Mouse (Mus musculus) midbrain, embryonic 15.5 days (tissue): Measurements from ENCODE around the gene Mrpl20. TPM values are rescaled to one million over a fixed set of nuclear protein-coding genes. Genes with fewer than 3 reads are reported as not detected.
"Not testable (repeated sequence)": the region's sequence is repeated elsewhere in the genome, so short reads cannot be mapped to it uniquely, and the experiment has no call there.

ENCODE experiments used
- ATAC-seq: fragments of 200-750 bp; cut with Nextera tagmentation; replicated peaks from 2 replicates; pipeline ENCODE4 v1.8.0; 2017; ENCODE audit warnings: moderate TSS enrichment
- H3K27ac ChIP-seq: fragments of 300-500 bp; sonication (generic); 2 replicates; pipeline ENCODE4 v1.5.1; 2015; ENCODE audit warnings: mild to moderate bottlenecking, inconsistent platforms
- H3K27me3 ChIP-seq: fragments of 300-500 bp; sonication (generic); replicated peaks from 2 replicates; pipeline ENCODE4 v1.6.1; 2015; ENCODE audit warnings: inconsistent platforms
- H3K36me3 ChIP-seq: fragments of 300-500 bp; sonication (generic); replicated peaks from 2 replicates; pipeline ENCODE4 v1.6.1; 2015; ENCODE audit warnings: inconsistent platforms
- H3K4me1 ChIP-seq: fragments of 300-500 bp; sonication (generic); 2 replicates; pipeline ENCODE4 v1.6.1; 2015; ENCODE audit warnings: inconsistent platforms
- H3K4me2 ChIP-seq: fragments of 300-500 bp; sonication (generic); 2 replicates; pipeline ENCODE4 v1.6.1; 2015; ENCODE audit warnings: inconsistent platforms, mild to moderate bottlenecking, moderate library complexity
- H3K4me3 ChIP-seq: fragments of 300-500 bp; sonication (generic); 2 replicates; pipeline ENCODE4 v1.5.1; 2015; ENCODE audit warnings: mild to moderate bottlenecking, inconsistent platforms
- H3K9ac ChIP-seq: fragments of 300-500 bp; sonication (generic); 2 replicates; pipeline ENCODE4 v1.6.1; 2015; ENCODE audit warnings: mild to moderate bottlenecking, inconsistent platforms
- H3K9me3 ChIP-seq: fragments of 300-500 bp; sonication (generic); 2 replicates; pipeline ENCODE4 v1.6.1; 2016; ENCODE audit warnings: inconsistent platforms
- WGBS: fragments of 180-500 bp; shearing (Covaris S2); methylation state at CpG from one replicate; pipeline ENCODE4 v1.1.7; 2015; ENCODE audit warnings: mixed read lengths; 5-methylcytosine and 5-hydroxymethylcytosine counted together
- polyA plus RNA-seq: library from polyadenylated mRNA; unstranded; fragments of >200 nt; fragmentation: Nextera tagmentation; extraction: Ambion mirVana; gene quantifications from 2 replicates; pipeline ENCODE4 v1.2.1, GENCODE M21; 2015

Mrpl20 gene
- polyA plus RNA-seq, 1 experiment from 2014 or later, result 242 TPM

- no peaks in the 10 kb centered on the region for H3K27me3 ChIP-seq
- no peaks in the 10 kb centered on the region for H3K9me3 ChIP-seq
- peak within 1 kb of the TSS; percentile 79 for H3K4me2 ChIP-seq
- WGBS, result 67% methylated on average over 5 of the region's 5 CpGs
- no peak within 1 kb of the TSS for H3K9ac ChIP-seq
- no peaks in the 10 kb centered on the region for H3K36me3 ChIP-seq
- peak within 1 kb of the TSS; percentile 95 for H3K27ac ChIP-seq
- H3K4me3 ChIP-seq, result peak within 1 kb of the TSS; percentile 69
- ATAC-seq, result no peak
- peaks cover 17% of the 10 kb centered on the region for H3K4me1 ChIP-seq
These were observed 16.9 kb upstream of the Mrpl20 start, which contains the start of gene Tmem88b for GRCm38 (mm10) chr4:155785819-155786218. Gene Tmem88b, minus strand, starts transcription at chr4:155785874.

- ATAC-seq, result no peak
- H3K4me1 ChIP-seq, result peaks cover 16% of the 10 kb centered on the region
These were observed 14.4 kb upstream of the Mrpl20 start for GRCm38 (mm10) chr4:155788300-155788699.

GRCm38 (mm10) chr4:155788833-155789232 lies 13.8 kb upstream of the Mrpl20 start:
- WGBS, result 81% methylated on average over 4 of the region's 4 CpGs
- H3K27ac ChIP-seq, H3K4me2 ChIP-seq, ATAC-seq, H3K27me3 ChIP-seq, H3K9ac ChIP-seq, H3K4me3 ChIP-seq, H3K36me3 ChIP-seq, H3K9me3 ChIP-seq: not testable (repeated sequence)
- peaks cover 11% of the 10 kb centered on the region for H3K4me1 ChIP-seq

More at GRCm38 (mm10) chr4:155788300-155788699, 14.4 kb upstream of the Mrpl20 start:
- H3K4me2 ChIP-seq, result no peak overlapping the region
- H3K9me3 ChIP-seq, result no peaks in the 10 kb centered on the region
- H3K36me3 ChIP-seq, result no peaks in the 10 kb centered on the region
- 79% methylated on average over 3 of the region's 3 CpGs for WGBS
- H3K4me3 ChIP-seq, result no peak overlapping the region
- no peak overlapping the region for H3K9ac ChIP-seq
- no peaks in the 10 kb centered on the region for H3K27me3 ChIP-seq
- no peak overlapping the region for H3K27ac ChIP-seq

- no peak for ATAC-seq
- Histone ChIP-seq H3K36me3 (no peaks in the 10 kb centered on the region), H3K27ac (no peak within 1 kb of the TSS), H3K27me3 (no peaks in the 10 kb centered on the region), H3K4me2 (no peak within 1 kb of the TSS), H3K4me3 (no peak within 1 kb of the TSS), H3K4me1 (peaks cover 6% of the 10 kb centered on the region; the same call in 1 of the 2 replicates), H3K9ac (no peak within 1 kb of the TSS), H3K9me3 (no peaks in the 10 kb centered on the region)
- WGBS, result 77% methylated on average over 3 of the region's 3 CpGs
These were observed 12.6 kb upstream of the Mrpl20 start, which contains the start of gene Ankrd65 for GRCm38 (mm10) chr4:155790021-155790489. Gene Ankrd65, plus strand, starts transcription at chr4:155790439.

- Histone ChIP-seq H3K9me3 (no peaks in the 10 kb centered on the region), H3K36me3 (no peaks in the 10 kb centered on the region)
These were observed 12.0 kb upstream of the Mrpl20 start for GRCm38 (mm10) chr4:155790650-155791161.

GRCm38 (mm10) chr4:155791240-155791933 lies 11.3 kb upstream of the Mrpl20 start:
- no peak overlapping the region for H3K4me3 ChIP-seq
- H3K36me3 ChIP-seq, result no peaks in the 10 kb centered on the region
- no peak overlapping the region for H3K4me2 ChIP-seq
- ATAC-seq, result no peak
- H3K27me3 ChIP-seq, result no peaks in the 10 kb centered on the region
- 77% methylated on average over 24 of the region's 24 CpGs for WGBS
- no peaks in the 10 kb centered on the region for H3K9me3 ChIP-seq
- H3K9ac ChIP-seq, result no peak overlapping the region
- no peak overlapping the region for H3K27ac ChIP-seq
- no peaks in the 10 kb centered on the region for H3K4me1 ChIP-seq

More at GRCm38 (mm10) chr4:155790650-155791161, 12.0 kb upstream of the Mrpl20 start:
- H3K4me1 ChIP-seq, result no peaks in the 10 kb centered on the region
- WGBS, result 67% methylated on average over 3 of the region's 3 CpGs
- H3K27ac ChIP-seq, result no peak overlapping the region
- no peak overlapping the region for H3K4me2 ChIP-seq
- no peaks in the 10 kb centered on the region for H3K27me3 ChIP-seq
- ATAC-seq, result no peak
- no peak overlapping the region for H3K4me3 ChIP-seq
- no peak overlapping the region for H3K9ac ChIP-seq

- Histone ChIP-seq H3K4me2 (no peak overlapping the region), H3K4me1 (no peaks in the 10 kb centered on the region), H3K27ac (no peak overlapping the region), H3K9ac (no peak overlapping the region), H3K36me3 (no peaks in the 10 kb centered on the region), H3K9me3 (no peaks in the 10 kb centered on the region), H3K27me3 (no peaks in the 10 kb centered on the region), H3K4me3 (no peak overlapping the region)
- ATAC-seq, result no peak
- 81% methylated on average over 2 of the region's 2 CpGs for WGBS
These were observed 8.9 kb upstream of the Mrpl20 start for GRCm38 (mm10) chr4:155793730-155794129.

GRCm38 (mm10) chr4:155802075-155802474 lies 603 bp upstream of the Mrpl20 start:
- Histone ChIP-seq H3K4me1 (peaks cover 22% of the 10 kb centered on the region), H3K27me3 (no peaks in the 10 kb centered on the region), H3K36me3 (no peaks in the 10 kb centered on the region; the same call in 1 of the 2 replicates), H3K4me3 (no peak overlapping the region), H3K9me3 (no peaks in the 10 kb centered on the region), H3K4me2 (no peak overlapping the region), H3K9ac (no peak overlapping the region), H3K27ac (no peak overlapping the region)
- WGBS, result 88% methylated on average over 1 of the region's 1 CpGs
- ATAC-seq, result no peak

GRCm38 (mm10) chr4:155803340-155804041 lies 813 bp downstream of the Mrpl20 start:
- H3K4me1 ChIP-seq, result peaks cover 22% of the 10 kb centered on the region
- WGBS, result under 1% methylated on average over 58 of the region's 58 CpGs

GRCm38 (mm10) chr4:155807841-155808240 lies 5.2 kb downstream of the Mrpl20 start:
- Histone ChIP-seq H3K9me3 (no peaks in the 10 kb centered on the region), H3K27me3 (no peaks in the 10 kb centered on the region), H3K4me3 (no peak overlapping the region), H3K27ac (no peak overlapping the region), H3K36me3 (peaks cover 32% of the 10 kb centered on the region), H3K9ac (no peak overlapping the region), H3K4me2 (no peak overlapping the region), H3K4me1 (peaks cover 27% of the 10 kb centered on the region)
- WGBS, result 90% methylated on average over 3 of the region's 3 CpGs
- ATAC-seq, result no peak

More at GRCm38 (mm10) chr4:155803340-155804041, 813 bp downstream of the Mrpl20 start:
- H3K27ac ChIP-seq, result peak overlapping the region; percentile 80
- ATAC-seq, result peak; percentile 97
- peak overlapping the region; percentile 80 for H3K9ac ChIP-seq
- no peaks in the 10 kb centered on the region for H3K9me3 ChIP-seq
- H3K4me2 ChIP-seq, result peak overlapping the region; percentile 59
- no peaks in the 10 kb centered on the region for H3K27me3 ChIP-seq
- peaks cover 13% of the 10 kb centered on the region for H3K36me3 ChIP-seq
- peak overlapping the region; percentile 87 for H3K4me3 ChIP-seq

GRCm38 (mm10) chr4:155811929-155812664 lies 9.4 kb downstream of the Mrpl20 start, which contains the start of gene Ccnl2:
Gene Ccnl2, plus strand, starts transcription at chr4:155812489.
- peak; percentile 99 for ATAC-seq
- Histone ChIP-seq H3K27ac (peak within 1 kb of the TSS; percentile 89), H3K9ac (peak within 1 kb of the TSS; percentile 88), H3K4me2 (peak within 1 kb of the TSS; percentile 71), H3K9me3 (no peaks in the 10 kb centered on the region), H3K36me3 (peaks cover 38% of the 10 kb centered on the region), H3K27me3 (no peaks in the 10 kb centered on the region), H3K4me3 (peak within 1 kb of the TSS; percentile 89), H3K4me1 (peaks cover 26% of the 10 kb centered on the region)
- under 1% methylated on average over 55 of the region's 60 CpGs for WGBS
